Mouse (Mus musculus): ENCODE measurements around the gene Mrtfa.
A peak's percentile ranks its signal among the peaks of the same experiment; 100 is the strongest.

The Mrtfa gene

DNA sequence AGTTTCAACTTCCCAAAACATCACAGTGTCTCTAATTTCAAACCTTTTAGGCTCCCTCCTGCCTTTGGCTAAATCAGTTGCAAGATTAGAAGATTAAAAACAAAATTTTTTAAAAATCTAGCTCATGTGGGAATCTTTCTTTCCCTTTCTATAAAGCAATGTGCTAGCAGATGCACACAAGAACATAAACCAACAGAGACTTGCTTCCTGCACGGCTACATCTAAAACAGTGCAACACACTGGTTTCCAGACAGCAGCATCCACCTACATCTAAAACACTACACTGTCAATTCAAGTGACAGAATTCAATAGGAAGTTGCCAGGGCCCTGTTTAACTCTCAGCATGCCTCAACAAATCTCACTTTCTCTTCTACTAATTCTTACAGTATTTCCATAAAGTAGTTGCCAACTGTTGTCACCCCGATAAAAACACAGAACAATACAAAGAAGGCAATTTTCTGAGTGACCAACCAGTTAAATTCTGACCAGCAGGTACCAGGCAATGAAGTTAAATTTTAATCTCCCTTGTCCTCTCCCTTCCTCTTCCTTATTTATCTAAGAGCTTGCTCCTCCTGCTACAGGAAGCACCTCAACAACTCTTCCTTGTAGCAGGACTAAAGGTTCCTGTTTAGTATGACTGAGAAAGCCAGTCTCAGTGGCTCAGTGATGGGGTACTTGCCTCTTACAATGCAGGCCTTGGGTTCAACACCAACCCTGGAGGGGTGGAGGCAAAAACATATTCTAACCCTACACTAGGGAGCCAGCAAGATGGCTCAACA lies 35.5 kb downstream of the Mrtfa start:
- DNase-seq, result no peak

DNA sequence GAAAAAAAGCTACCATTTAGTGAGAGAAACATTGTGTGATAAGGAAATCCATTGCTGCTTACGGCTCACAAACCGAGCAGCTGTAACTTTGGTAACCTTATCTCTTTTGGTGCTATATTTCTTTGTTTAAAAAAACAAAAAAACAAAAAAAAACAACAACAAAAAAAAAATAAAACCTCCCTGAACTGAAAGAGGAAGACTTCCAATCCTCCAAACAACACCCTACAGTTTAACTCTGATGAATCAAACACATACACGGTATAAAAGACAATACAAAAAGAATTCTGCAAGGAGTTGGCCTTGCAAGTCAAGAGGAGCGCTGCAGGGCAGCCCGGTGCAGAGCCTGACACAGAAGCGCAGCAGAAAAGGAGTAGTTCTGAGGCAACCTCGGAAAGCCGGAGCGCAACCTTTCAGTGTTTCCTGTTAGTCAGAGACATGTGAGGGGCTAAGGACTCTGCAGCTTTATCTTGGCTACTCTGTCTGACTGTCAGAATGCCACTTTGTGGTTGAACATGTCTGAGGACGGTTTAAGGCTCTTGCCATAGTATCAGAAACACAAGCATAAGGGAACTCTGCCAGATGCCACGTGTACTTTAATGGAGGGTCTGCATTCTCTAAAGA lies 48.5 kb downstream of the Mrtfa start:
- peak; percentile 33 for DNase-seq

DNA sequence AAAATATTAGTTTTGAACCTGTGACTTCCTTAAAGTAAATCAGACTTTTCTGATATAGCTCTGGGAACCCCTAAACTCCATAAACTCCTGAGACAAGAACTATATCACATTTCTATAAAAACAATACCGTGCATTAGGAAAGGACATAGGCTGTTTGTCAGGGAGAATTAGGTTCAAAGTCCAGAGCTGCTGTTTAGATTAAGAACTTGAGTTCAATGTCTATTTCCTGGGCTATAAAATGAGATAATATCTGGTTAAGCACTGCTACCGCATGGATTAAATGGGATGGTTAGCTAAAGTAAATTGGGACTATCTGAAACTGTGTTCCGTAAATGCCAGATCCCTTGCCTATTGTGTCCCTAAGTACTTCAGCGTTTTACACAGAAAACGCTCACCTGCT lies 50.6 kb downstream of the Mrtfa start:
- no peak for DNase-seq

DNA sequence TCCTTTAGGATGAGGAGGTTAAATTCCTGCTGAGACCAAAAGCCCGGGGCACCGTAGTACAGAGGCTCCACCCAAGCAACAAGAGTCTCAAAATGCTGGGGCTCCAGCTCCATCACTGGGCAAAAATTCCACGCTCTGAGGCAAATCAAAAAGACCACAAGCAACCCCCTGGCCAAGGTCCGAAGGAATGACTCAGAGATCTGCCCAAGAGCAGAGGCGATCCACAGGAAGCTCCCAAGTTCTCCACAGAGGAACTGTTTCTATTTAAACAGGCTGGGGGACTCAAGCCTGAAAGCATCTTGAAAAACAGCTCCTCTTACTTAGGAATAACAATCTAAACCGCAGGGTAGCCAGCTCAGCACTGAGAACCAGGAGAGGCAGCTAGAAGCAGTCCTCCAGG lies 53.3 kb downstream of the Mrtfa start:
- no peak for DNase-seq

DNA sequence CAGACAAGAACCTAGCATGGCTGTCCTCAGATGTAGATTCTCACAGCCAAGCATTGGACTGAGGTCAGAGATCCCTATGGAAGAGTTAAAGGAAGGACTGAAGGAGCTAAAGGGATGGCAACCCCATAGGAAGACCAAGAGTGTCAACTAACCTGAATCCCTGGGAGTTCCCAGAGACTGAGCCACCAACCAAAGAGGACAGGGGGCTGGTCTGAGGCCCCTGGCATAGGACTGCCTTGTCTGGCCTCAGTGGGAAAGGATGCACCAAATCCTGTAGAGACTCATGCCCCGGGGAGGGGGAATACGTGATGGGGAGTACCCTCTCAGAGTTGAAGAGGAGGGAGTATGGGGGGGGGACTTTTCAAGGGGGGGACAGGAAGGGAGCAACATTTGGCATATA lies 56.8 kb downstream of the Mrtfa start:
- DNase-seq, result no peak

DNA sequence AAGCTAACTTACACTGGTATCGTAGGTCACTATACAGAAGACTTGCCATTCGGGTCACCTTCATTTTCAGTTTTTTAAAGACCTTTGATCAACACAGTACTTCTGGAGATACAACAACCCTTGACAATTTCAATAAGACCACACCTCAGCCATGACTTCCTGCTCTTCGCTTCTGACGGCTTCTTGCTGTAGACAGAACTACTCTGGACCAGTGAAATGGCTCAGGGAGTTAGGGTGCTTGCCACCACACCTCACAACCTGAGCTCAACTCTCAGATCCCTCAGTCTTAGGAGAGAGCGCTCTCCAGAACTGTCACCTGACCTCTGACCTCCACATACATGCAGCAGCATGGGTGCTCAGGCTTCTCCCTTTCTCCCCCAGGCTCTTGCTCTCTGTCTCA lies 59.4 kb downstream of the Mrtfa start:
- DNase-seq, result no peak

DNA sequence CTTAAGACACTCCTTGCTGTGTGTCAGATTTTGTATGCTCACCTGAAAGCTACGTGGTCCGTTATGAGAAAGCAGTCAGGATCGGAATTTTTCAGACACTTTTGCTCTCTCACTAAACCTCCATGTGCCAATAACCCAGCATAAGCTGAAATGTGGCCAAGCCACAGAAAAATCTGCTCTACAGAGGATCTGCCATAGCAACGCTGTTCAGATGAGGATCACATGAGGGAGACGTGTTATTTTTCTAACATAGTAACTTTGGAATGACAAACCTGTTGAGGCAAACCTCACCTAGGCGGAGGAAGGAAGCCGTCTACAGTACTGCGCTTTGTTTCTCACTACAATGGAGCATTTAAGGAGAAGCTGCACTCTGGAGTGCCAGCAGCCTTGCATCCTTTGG lies 60.6 kb downstream of the Mrtfa start:
- DNase-seq, result no peak

DNA sequence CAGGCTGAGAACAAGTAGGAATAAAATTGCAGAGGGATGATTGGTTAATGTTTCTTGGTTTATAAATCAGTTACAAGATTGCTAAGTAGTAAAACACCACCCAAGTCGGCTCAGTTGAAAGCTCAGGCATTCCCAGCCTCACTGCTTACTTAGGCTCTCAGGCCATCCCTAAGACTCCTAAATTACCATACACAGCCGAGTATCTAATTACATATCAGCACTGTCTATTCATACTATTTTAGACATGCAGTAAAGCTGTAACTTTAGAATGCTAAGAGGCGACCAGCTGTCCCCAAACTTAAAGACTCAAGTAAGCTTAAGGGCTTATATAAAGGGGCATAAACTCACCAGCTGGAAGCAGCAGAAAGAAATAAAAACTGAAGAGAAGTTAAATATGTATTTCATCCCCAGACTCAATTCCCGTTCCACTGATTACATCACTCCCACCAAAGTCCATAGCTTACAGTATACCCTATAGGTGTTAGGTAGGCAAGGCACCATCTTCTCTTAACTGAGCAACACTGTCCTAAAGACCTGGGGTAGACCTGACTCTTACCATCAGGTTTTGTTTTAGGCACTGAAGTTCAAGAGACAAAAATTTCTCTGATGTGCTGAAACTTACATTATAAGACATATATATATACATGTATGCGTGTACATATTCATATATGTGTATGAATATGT lies 62.3 kb downstream of the Mrtfa start:
- DNase-seq, result no peak

DNA sequence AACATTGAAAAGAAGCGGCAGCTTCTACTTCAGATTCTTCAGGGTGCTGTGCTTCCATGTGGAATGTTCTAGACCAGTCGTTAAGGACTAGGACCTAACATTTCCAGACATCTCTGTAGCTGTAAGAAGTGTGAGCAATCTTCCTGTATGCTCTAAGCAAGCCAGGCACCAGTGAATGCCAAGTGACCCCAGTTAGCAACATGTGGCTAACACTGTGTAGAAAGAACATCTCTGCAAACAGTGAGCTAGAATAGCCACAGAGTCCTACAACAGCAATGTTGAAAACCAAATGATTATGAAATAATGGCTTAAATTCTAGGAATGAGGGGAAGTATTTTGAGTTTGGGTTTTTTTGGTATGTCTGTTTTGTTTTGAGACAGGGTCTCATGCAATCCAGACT lies 66.3 kb downstream of the Mrtfa start:
- no peak for DNase-seq

DNA sequence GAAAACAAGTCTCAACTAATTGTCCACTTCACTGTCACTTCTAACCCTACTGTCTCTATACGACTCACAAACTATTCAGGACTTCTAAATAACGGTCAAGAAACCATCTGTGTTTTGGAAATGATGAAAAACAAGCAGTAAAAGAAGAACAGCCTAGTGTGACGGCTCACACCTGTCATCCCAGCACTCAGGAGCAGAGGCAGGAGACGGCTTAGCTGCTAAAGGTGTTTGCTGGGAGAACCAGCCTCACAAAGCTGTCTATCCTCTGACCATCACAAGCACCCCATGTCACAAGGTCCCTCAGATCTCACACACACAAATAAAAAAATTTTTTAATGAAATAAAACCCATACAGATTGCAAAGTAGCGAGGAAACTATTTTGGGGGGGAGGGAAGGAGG lies 67.4 kb downstream of the Mrtfa start:
- no peak for DNase-seq

DNA sequence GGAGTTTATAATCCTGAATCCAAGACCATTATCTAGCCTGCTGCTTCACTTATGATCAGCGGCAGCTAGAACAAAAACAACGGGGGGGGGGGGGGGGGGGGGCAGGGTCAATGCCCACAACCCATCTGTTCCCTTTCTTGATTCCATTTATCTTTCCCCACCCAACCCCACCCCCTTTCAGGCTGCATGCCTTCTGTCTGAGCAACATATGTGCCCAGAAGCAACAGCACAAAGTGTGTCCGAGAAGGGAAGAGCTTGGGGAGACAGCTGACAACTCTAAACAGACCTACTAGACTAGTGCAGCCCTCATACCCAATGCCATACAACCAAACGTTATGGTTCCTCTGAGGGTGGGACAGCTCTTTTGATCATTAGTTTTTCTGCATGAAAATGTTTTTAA lies 68.0 kb downstream of the Mrtfa start:
- no peak for DNase-seq

DNA sequence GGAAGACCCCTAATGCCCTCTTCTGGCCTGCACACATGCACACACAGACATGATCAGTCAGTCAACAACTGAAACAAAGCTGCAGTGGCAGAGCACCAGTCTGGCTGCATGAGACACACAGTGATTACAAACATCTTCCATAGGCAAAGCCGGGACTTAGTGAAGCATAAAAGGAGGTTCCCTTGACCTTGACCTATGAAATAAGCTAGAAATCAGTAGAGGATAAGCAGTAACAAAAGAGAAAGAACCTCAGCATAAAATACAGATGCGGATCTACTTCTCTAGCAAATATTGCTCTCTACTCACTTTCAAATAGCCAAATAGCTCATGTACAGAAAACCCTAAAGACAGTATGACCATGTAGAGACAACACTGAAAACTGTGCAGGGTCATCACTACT lies 68.5 kb downstream of the Mrtfa start:
- no peak for DNase-seq

DNA sequence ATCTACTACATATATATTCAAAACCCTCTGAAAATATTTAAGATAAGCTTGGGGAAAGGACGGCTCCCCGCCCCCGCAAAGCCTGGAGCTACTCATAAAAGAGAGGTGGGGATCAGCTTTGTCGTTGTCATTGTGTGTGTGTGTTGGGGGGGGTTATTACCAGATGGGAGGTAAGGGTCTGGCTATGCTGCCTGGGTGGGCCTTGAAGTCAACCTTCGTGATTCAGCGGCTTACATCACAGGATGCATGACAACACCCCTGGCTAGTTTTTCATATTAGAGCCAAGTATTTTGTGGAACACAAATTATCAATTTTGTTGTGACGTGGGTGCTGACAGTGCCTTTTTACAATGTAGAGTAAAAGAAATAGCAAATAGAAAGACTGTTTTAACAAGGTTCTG lies 69.6 kb downstream of the Mrtfa start:
- no peak for DNase-seq

DNA sequence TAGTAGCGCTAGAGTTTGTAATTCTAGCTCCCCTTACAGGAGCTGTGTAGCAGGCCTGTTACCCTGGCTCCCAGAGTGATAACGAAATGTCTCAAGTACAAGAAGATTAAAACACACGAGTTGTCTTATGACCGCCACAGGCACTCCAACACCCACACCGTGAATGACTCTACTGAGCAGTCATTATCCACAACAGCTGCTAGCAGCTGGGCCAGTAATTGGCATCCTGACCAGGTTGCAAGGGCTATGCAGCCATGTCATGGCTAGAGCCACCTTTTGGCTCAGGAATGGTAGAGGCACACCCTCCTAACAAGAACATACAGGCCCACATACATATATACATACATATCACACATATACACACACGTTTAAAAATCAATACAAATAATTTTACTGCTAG lies 70.4 kb downstream of the Mrtfa start:
- no peak for DNase-seq

DNA sequence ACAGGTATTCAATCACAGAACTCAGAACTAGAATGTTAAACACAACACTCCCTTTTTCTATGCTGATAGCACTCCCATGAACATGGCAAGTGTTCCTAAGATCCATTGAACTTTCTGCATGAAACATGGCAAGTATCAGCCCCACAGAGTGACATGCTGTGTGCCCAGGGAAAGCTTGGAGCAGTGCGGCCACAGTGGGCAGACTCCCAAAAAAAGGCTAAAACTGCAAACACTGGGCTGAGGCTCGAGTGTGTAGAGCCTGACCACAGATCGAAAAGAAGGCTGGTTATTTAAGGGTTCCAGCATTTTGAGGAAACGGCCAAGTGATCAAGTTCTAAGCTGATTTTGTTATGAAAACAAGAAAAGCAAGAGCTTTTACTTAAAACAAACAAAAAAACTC lies 72.3 kb downstream of the Mrtfa start:
- DNase-seq, result no peak

DNA sequence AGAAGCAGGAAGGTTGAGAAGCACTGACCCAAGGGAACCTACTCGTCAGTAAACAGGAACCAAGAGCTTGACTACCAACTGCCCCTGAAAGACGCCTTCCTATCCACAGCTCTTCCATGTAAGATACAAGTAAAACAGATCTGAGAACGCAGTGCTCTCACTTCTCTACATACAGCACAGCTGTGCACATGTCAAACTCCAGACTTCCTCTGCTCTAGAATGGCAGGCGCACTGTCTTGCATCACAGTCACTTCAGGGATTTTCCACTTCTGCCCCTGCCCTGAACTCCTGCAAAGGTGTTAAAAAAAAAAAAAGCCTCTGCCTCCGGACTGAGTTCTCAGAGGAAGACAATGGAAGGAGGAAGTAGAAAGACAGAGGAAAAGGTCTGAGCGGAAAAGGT lies 78.0 kb downstream of the Mrtfa start:
- no peak for DNase-seq

DNA sequence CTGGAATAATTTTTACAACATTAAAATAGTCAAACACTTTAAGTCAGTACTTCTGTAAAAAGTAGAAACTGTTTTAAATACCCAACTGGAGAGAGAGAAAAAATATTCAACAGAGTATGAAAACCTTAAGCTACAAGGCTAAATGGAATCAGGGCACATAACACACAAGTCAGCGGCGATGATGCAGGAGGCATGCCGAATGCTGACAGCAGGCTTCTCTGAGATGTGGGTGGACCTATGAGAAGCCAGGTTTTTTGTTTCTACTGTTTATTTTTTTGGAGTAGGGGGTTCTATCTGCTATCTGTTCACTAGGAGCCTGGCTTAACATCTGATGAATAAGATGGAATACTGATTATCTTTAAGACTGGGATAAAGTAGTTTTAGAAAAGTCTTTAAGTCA lies 80.2 kb downstream of the Mrtfa start:
- no peak for DNase-seq

DNA sequence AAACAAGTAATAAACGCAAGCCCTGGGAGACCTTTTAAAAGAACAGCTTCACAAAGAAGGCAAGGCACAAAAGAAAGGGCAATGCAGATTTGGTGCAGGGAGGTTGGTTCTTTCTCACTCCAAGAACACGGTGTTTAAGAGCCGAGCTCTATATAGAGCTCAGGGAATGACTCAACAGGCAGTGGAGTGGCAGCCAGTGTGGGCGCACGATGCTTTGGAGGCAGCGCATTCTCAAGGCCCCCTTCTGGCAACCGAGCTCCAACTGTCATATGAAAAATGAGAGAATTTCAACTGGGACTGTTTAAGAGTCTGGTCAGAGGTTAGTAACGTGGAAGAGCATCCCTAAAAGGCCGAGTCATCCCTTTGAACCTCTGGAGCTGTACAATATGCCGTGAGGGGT lies 84.6 kb downstream of the Mrtfa start:
- peak; percentile 27 for DNase-seq

DNA sequence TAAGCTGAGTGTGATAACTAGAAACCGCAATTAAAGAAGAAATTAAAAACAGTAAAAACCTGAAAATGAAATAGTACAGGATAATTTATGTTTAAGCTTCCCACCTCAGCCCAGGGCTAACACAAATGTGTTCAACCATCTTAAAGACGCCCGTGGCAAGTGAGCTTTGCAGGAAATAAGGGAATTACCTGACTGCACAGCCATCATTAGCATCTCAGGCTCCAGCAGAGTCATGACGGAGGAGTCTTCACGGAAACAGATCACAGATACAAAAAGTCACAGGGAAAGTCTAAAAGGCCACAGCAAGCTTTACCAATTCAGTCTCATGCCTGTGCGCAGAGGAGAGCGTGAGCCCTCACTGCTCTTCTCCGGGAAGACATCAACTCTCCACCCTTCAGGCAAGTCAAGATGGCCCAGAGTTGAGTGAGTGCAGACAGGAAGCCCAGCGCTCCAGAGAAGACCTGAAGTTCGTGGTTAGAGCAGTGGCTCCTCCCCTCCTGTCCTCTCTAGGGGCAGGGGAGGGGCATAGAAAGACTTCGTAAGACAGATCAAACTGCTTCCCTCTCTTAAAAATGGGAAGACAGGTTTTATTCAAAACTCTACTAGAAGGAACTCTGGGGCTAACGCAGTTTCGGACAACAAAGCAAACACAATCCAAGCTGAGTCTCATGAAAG lies 85.8 kb downstream of the Mrtfa start:
- peak; percentile 71 for DNase-seq

DNA sequence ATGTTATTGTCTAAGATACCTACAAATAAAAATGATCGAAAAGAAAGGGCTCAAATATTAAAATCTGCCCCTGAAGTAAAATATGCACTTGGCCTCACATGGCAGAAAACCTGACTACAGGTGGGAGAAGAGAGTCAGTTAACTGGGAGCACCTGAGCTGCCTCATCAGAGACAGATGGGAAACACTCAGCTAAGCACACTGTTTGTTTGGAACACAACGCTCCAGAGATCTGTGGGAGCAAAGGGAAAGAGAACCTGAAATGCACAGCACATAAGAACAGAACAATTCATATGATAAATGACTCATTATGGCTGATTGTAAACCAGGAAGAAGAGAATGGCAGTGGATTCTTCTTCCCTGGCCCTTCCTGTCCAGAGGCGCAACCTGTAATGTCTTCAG lies 87.1 kb downstream of the Mrtfa start:
- DNase-seq, result no peak

DNA sequence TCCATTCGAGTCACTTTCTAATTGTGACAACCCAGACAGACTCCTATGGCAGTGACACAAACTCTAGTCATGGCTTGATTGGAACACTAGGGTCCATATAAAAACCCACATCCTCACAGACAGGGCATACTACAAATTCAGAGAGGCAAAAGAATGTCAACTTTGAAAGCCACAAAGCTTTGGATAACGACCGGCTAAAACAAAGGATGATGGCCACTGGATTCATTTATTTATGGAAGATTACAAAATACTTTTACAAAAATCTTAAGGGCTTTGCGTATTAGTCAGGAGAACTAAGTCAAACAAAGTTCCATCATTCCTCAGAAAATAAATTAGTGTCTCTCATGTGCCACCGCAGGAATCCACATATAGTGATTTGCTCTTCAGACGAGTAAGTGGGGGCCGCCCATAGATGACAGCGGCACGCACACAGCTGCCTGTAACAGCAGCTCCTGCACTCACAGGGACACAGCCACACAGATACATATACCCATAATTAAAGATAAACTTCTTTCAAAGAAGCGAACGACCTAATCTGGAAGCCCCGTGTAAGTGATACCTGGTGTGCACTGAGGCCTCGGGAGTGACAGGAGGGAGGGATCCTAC lies 88.2 kb downstream of the Mrtfa start:
- no peak for DNase-seq

DNA sequence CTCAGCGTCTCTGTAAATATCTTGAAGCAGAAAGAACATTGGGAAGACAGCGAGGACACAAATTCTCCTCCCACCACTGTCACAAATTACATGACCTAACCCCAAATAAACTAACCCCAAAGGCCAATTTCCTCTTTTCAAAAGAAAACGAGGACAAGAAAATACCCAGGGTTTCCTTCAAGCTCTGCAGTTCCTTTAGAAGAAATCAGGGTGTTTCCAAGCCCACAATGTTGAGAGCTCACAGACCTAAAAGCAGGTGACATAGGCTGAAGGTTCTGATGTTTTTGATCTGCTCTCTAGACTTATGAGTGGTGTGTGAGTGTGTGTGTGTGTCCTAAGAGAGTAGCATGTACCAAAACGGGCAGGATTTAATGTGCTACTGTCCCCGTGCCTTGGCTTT lies 89.2 kb downstream of the Mrtfa start:
- DNase-seq, result no peak

DNA sequence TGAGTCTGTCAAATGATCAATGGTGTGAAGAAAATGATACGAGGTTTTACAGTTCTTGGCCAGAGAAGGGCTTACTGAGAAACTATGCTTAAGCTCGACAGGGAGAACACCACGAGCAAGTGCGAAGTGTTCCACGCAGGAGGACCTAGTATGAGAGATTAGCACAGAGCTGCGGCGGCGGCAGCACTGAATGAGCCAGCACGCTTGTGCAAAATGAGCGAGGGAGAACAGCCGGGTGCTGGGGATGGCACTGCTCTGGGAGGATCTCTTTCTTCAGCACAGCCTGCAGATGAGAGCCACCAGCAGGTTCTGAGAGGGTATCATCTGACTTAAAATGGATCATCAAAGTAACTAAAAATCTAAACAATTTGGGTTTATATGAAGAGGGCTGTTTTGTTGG lies 91.3 kb downstream of the Mrtfa start:
- no peak for DNase-seq

Measured in thymus, postnatal 25 days (tissue).